Mouse (Mus musculus): ENCODE results near the gene Apbb2.

GRCm38 (mm10) chr5:66341848-66342247 lies 276.7 kb downstream of the Apbb2 start:
- no peak for TF ChIP-seq CTCF (IDR thresholded peaks at IDR 0.05; ENCODE audit: low read depth)
- TF ChIP-seq EP300 (IDR thresholded peaks at IDR 0.05; ENCODE audit: low read depth) = no peak

Measured in heart, postnatal 0 days (tissue).